Mouse (Mus musculus): Measurements from ENCODE around the gene Fcrl1. TPM values are rescaled to one million over a fixed set of nuclear protein-coding genes. Genes with fewer than 3 reads are reported as not detected.

Gene Fcrl1
- total RNA-seq, 4 experiments from 2014 or later: 0.25 to 0.86 (median 0.45) TPM; not detected in 1

- DNase-seq (ENCODE audit: low spot score in 2 of 2): no peak
These were observed 34.4 kb downstream of the Fcrl1 start for GRCm38 (mm10) chr3:87410605-87411004.

GRCm38 (mm10) chr3:87411150-87411549, 35.0 kb downstream of the Fcrl1 start:
- DNase-seq (ENCODE audit: low spot score in 2 of 2): no peak

- no peak for DNase-seq (ENCODE audit: low spot score in 2 of 2)
These were observed 44.5 kb downstream of the Fcrl1 start for GRCm38 (mm10) chr3:87420645-87421044.

- no peak for DNase-seq (ENCODE audit: low spot score in 2 of 2)
These were observed 46.3 kb downstream of the Fcrl1 start for GRCm38 (mm10) chr3:87422386-87422910.

- no peak for DNase-seq (ENCODE audit: low spot score in 2 of 2)
These were observed 59.3 kb downstream of the Fcrl1 start, which contains the start of gene Fcrl5 for GRCm38 (mm10) chr3:87435479-87435878. TSS of gene Fcrl5 (plus strand) at chr3:87435773.

GRCm38 (mm10) chr3:87440586-87440985, 64.4 kb downstream of the Fcrl1 start:
- DNase-seq (ENCODE audit: low spot score in 2 of 2): no peak

GRCm38 (mm10) chr3:87443968-87444367, 67.8 kb downstream of the Fcrl1 start:
- DNase-seq (ENCODE audit: low spot score in 2 of 2): no peak

Other genes with a start within 250 kb of the Fcrl1 start
- 1 to 10 TPM; 3.2 to 3.9 (median 3.5) TPM for gene Kirrel, start 201.6 kb upstream of the Fcrl1 start, total RNA-seq (2022)
- 100 to 1,000 TPM in 1 of 4 experiments, 10 to 100 TPM in 3; 19.7 to 118 (median 53.5) TPM for gene Fcrls, start 112.6 kb upstream of the Fcrl1 start, total RNA-seq (2022)
- under 1 TPM in 1 of 4 experiments, not detected in 3; 0.25 TPM for gene Cd5l, start 18.5 kb upstream of the Fcrl1 start, total RNA-seq (2022)
- gene Fcrl5, start 59.4 kb downstream of the Fcrl1 start, total RNA-seq (2022): under 1 TPM in 1 of 4 experiments, not detected in 3; 0.16 TPM
- 10 to 100 TPM; 24.2 to 26.8 (median 25.4) TPM for gene Etv3, start 149.0 kb downstream of the Fcrl1 start, total RNA-seq (2022)
- 10 to 100 TPM; 55.1 to 68.0 (median 58.4) TPM for gene Arhgef11, start 241.2 kb downstream of the Fcrl1 start, total RNA-seq (2022)